Mouse (Mus musculus): ENCODE data around the gene Lsm7. TPM values are rescaled to one million over a fixed set of nuclear protein-coding genes. Genes with fewer than 3 reads are reported as not detected.

Gene Lsm7
- polyA plus RNA-seq (2012; rRNA removed; ENCODE audit: low replicate concordance), result 89.4 and 104 TPM in 2 replicates

DNA sequence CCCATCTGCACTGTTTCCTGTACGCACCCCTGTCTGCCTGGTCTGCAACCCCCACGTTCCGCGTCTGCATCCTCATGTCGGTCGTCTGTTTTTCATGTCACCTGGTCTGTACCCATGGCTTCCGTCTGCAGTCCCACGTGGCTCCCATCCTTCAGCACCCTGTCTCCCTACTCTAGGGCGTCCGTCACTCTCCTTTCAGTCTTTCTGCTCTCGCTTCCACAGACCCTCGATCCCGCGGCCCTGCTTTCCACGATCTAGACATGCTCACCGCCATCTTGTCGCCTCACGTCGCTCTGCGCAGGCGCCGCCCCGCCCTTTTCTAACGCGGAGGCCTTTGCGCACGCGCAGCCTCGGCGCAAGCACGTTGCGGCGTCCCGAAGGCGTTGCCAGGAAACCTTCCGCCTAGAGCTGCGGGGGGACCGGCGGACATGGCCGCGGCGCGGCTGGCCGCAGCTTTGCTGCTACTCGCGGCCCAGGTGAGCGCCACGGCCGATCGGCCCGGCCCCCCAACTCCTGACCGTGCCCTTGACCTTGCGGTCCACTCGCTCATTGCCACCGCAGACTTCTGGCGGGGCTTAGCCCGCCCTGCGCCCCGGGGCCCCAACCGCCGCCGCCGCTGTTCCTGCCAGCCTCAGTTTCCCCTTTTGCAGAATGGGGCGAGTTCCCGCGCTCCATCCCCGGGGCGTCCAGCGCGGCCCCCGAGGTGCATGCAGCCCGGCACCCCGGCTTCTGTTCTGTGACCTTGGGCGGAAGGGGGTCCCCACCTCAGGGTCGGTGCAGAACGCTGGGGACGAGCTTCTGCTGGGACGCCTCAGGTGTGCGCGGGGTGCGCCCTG is at the start of gene Lsm7, which contains the start of gene Sppl2b:
Lsm7 (minus strand) TSS at position 297 of the 836 bp plus-strand sequence.
Sppl2b (plus strand) TSS at position 363 of the 836 bp plus-strand sequence.

DNA sequence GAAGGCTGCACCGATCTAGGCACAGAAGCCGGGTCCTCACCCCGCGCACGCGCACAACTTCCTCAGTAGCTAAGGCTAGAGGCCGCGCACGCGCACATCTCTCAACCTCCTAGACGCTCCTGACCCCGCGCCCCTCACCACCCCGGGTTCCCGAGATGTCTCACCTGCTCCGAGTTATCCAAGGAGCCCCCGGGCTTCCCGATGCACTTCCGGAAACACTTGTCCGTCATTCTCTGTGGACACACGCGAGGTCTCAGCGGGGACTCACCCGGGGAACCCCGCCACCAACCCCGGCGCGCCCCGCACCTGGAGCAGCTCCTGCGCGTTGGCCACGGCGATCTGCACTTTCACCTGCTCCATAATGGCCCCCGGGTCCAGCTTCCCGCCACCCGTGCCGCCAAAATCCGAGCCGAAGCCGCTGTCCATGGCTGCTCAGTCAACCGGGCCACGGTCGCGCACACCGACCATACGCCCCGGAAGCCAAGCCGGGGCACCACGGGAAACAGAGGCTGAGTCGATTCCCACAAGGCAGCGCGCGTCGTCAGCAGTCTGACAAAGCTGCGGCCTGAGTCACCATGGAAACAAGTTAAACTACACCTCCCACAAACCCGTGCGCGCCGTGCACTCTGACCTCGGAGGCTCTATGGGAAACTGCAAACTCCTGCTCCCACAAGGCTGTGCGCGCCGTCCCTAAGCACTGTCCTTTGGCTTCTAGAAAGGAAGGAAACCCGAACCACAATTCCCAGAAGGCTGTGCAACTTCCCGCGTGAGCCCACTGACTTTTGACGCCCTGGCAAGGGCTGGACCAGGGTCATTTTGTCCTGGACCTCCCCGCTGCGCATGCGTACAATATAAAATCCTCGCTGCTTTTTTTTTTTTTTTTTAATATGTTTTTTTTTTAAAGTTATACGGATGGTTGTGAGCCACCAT is 45.6 kb upstream of the Lsm7 start, which contains the start of gene Timm13:
Timm13 (minus strand) TSS at position 652 of the 930 bp plus-strand sequence.

DNA sequence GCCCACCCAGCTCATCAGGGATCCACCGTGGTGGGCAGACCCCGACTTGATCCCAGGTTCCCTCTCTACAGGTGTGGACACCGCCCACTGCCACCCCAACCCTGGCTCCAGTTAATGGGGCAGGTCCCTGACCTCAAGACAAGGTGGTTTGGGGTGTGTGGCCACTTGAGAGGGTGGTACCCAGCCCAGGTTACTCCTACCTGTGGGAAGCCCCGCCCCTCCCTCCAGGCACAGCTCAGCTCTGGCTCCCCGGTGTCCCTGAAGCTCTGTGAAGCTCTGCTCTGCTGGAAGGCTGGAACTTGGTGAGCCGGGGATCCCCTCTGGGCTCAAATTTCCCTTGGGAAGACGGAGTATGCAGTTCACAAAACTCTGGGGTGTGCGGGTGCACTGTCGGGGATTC is 16.6 kb upstream of the Lsm7 start, which contains the start of gene Tmprss9:
Tmprss9 (plus strand) TSS at position 268 of the 400 bp plus-strand sequence.

DNA sequence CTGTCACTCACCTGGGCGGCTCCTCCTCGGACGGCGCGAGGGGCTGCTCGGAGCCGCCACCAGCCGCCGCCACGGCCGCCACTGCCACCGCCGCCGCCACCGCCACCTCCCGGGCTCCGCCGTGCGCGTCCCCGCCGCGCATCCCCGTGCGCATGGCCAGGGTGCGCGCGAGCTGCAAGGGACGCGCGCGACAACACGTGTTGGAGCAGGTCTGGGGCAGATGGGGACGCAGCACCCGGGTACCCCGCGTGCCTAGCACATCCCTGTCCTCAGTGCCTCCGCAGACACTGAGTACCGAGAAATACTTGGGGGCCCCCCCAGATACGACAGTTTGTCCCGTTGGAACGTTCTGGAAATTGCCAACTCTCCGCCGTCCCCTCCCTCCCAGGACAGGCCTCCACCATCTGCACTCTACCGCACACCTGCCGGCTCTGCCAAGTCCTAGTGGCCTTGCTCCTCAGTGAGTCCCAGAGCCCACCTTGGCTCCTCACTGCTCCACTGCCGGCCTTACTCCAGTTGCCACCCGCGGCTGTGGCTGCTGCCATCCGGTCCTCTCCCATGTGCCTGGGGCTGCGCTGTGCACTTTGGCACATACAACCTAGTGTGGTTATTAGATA is 11.0 kb downstream of the Lsm7 start, which contains the start of gene Lingo3:
Lingo3 (minus strand) TSS at position 109 of the 617 bp plus-strand sequence.

DNA sequence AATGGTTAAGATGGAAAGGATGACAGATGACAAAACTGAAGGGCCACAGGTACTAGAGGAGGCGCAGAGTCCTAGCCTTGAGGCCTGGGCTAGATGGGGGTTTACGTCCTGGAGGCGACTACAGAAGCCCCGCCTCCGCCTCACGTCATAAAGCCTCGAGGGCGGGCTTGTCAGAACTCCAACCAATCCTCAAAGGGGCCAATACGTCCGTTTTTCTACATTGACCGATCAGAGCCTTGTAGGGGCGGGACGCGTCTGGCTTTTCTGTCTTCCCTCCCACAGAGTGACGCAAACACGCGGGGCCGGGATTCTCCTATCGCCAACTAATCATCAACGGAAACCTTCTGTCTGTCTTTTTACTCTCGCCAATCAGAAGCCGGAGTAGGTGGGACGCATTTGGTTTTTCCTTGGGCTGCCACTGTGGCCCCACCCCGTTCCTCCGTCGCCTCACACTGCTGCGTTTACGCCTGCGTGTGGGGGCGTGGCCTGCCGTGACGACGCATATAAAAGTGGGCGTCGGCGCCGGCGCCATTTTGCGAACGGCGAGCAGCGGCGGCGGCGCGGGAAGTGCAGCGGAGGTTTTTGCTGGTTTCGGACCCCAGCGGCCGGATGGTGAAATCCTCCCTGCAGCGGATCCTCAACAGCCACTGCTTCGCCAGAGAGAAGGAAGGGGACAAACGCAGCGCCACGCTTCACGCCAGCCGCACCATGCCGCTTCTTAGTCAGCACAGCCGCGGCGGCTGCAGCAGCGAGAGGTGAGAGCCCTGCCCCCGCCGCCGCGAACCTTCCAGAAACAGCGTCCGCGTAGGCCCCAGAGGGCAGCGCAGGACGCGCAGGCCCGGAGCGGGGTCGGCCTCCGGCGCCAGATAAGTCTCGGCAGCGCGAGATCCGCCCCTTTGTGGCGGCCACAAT is 28.6 kb downstream of the Lsm7 start, which contains the start of gene Oaz1:
Oaz1 (plus strand) TSS at position 506 of the 912 bp plus-strand sequence.

DNA sequence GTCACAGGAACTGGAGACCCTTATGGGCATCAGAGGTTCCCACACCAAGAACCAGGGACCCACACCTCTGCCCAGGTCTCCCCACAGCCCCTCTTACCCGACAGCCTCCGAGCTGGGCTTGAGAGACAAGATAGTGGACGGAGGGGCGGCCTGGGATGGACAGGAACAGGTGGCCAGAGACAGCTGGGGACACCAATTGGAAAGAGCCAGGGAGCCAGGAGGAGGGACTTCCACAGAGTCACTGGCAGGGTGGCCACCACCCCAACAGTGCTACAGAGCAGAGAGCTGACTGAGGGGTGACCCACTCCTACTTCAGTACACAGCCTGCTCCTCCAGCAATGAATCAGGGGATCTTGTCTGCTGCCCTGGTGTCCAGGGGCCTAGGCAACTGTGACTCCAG is 41.6 kb downstream of the Lsm7 start, which contains the start of gene Jsrp1:
Jsrp1 (minus strand) TSS at position 133 of the 400 bp plus-strand sequence.

DNA sequence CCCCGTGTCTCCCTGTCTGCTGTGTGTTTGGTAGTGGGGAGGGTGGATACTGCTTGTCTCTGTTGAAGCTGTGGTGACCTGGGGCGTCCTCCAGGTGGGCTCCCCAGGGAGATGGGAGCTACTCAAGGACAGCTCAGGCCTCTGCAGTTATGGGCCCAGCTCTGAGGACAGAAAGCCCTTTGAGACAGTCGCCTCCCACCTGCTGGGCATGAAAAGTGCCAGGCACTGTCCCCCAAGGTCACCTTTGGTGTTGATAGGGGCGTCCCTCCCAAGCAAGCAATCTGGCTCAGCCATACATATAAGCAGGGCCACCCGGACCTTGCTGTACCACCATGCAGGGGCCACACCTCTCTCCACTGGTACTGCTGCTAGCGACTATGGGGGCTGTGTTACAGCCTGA is 50.1 kb downstream of the Lsm7 start, which contains the start of gene Amh:
Amh (plus strand) TSS at position 328 of the 400 bp plus-strand sequence.

Other genes with a start within 250 kb of the Lsm7 start
- gene Gm49322, start 249.2 kb downstream of the Lsm7 start, polyA plus RNA-seq (2012; rRNA removed; ENCODE audit: low replicate concordance), result 1.7 and 2.4 TPM in 2 replicates
- 194 and 256 TPM in 2 replicates for gene Csnk1g2, start 232.4 kb downstream of the Lsm7 start, polyA plus RNA-seq (2012; rRNA removed; ENCODE audit: low replicate concordance)
- 70.9 and 83.2 TPM in 2 replicates for gene Btbd2, start 198.1 kb downstream of the Lsm7 start, polyA plus RNA-seq (2012; rRNA removed; ENCODE audit: low replicate concordance)
- 147 TPM in 2 replicates for gene Mknk2, start 177.1 kb downstream of the Lsm7 start, polyA plus RNA-seq (2012; rRNA removed; ENCODE audit: low replicate concordance)
- 28.1 and 37.8 TPM in 2 replicates for gene Mob3a, start 153.2 kb downstream of the Lsm7 start, polyA plus RNA-seq (2012; rRNA removed; ENCODE audit: low replicate concordance)
- gene Izumo4, start 153.0 kb downstream of the Lsm7 start, polyA plus RNA-seq (2012; rRNA removed; ENCODE audit: low replicate concordance), result 20.8 and 44.8 TPM in 2 replicates
- gene Ap3d1, start 112.9 kb downstream of the Lsm7 start, polyA plus RNA-seq (2012; rRNA removed; ENCODE audit: low replicate concordance), result 80.7 and 89.3 TPM in 2 replicates
- gene Dot1l, start 100.0 kb downstream of the Lsm7 start, polyA plus RNA-seq (2012; rRNA removed; ENCODE audit: low replicate concordance), result 53.5 and 58.4 TPM in 2 replicates
- gene Sf3a2, start 57.0 kb downstream of the Lsm7 start, polyA plus RNA-seq (2012; rRNA removed; ENCODE audit: low replicate concordance), result 50.6 and 68.2 TPM in 2 replicates
- gene Plekhj1, start 56.6 kb downstream of the Lsm7 start, polyA plus RNA-seq (2012; rRNA removed; ENCODE audit: low replicate concordance), result 44.6 and 62.2 TPM in 2 replicates
- 0.54 and 2.5 TPM in 2 replicates for gene Amh, start 50.0 kb downstream of the Lsm7 start, polyA plus RNA-seq (2012; rRNA removed; ENCODE audit: low replicate concordance)
- gene Jsrp1, start 41.7 kb downstream of the Lsm7 start, polyA plus RNA-seq (2012; rRNA removed; ENCODE audit: low replicate concordance), result not detected in 2 replicates
- 955 and 1,664 TPM in 2 replicates for gene Oaz1, start 28.6 kb downstream of the Lsm7 start, polyA plus RNA-seq (2012; rRNA removed; ENCODE audit: low replicate concordance)
- 0.02 and 0.07 TPM in 2 replicates for gene Lingo3, start 11.2 kb downstream of the Lsm7 start, polyA plus RNA-seq (2012; rRNA removed; ENCODE audit: low replicate concordance)
- gene Sppl2b, start 66 bp upstream of the Lsm7 start, polyA plus RNA-seq (2012; rRNA removed; ENCODE audit: low replicate concordance), result 80.9 and 86.1 TPM in 2 replicates
- 0.78 and 3.7 TPM in 2 replicates for gene Tmprss9, start 16.6 kb upstream of the Lsm7 start, polyA plus RNA-seq (2012; rRNA removed; ENCODE audit: low replicate concordance)
- 217 and 283 TPM in 2 replicates for gene Timm13, start 45.8 kb upstream of the Lsm7 start, polyA plus RNA-seq (2012; rRNA removed; ENCODE audit: low replicate concordance)
- 30.0 and 34.9 TPM in 2 replicates for gene Lmnb2, start 63.0 kb upstream of the Lsm7 start, polyA plus RNA-seq (2012; rRNA removed; ENCODE audit: low replicate concordance)
- gene Gadd45b, start 74.9 kb upstream of the Lsm7 start, polyA plus RNA-seq (2012; rRNA removed; ENCODE audit: low replicate concordance), result 14.8 and 34.1 TPM in 2 replicates
- 0.56 and 1.3 TPM in 2 replicates for gene Gng7, start 159.7 kb upstream of the Lsm7 start, polyA plus RNA-seq (2012; rRNA removed; ENCODE audit: low replicate concordance)
- 0.29 and 0.68 TPM in 2 replicates for gene Diras1, start 170.5 kb upstream of the Lsm7 start, polyA plus RNA-seq (2012; rRNA removed; ENCODE audit: low replicate concordance)
- gene Slc39a3, start 182.2 kb upstream of the Lsm7 start, polyA plus RNA-seq (2012; rRNA removed; ENCODE audit: low replicate concordance), result 26.2 and 32.8 TPM in 2 replicates
- gene Sgta, start 205.0 kb upstream of the Lsm7 start, polyA plus RNA-seq (2012; rRNA removed; ENCODE audit: low replicate concordance), result 180 and 258 TPM in 2 replicates
- 29.1 and 33.7 TPM in 2 replicates for gene Thop1, start 214.8 kb upstream of the Lsm7 start, polyA plus RNA-seq (2012; rRNA removed; ENCODE audit: low replicate concordance)
- 262 and 513 TPM in 2 replicates for gene Creb3l3, start 243.7 kb upstream of the Lsm7 start, polyA plus RNA-seq (2012; rRNA removed; ENCODE audit: low replicate concordance)

Data from duodenum, adult 2 months (tissue).